Mouse (Mus musculus) right cerebral cortex, postnatal 4 days (tissue): ENCODE measurements around the gene Myo9b.
A peak's percentile ranks its signal among the peaks of the same experiment; 100 is the strongest.
"Not testable (repeated sequence)": the region's sequence is repeated elsewhere in the genome, so short reads cannot be mapped to it uniquely, and the experiment has no call there.

Experiments used
- DNase-seq: peaks from one replicate; pipeline ENCODE4 v3.0.0-alpha.2; 2022

Gene Myo9b

GRCm38 (mm10) chr8:71272286-71273150, at the start of gene Myo9b, which contains the start of gene Haus8:
Myo9b (plus strand) TSS chr8:71272714.
Haus8 (minus strand) TSS chr8:71272934.
- DNase-seq, result peak; percentile 94

DNA sequence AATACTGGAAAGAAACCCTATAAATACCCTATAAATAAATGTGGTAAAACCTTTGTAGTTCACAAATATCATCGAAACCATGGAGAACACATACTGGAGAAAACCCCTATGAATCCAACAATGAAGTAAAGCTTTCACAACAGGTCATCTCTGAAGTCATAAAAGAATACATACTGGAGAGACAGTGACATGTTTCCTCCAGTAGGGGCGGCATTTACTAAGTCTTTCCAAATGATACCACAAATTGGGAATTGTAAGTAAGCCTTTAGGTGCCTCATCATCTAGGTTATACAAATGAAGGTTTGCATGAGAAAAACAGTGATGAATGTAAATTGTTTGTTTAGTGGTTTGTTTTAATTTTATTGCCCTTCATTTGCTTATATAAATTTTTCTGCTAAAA, 48.0 kb upstream of the Myo9b start:
- DNase-seq, result no peak

- no peak for DNase-seq
These were observed 29.8 kb upstream of the Myo9b start for GRCm38 (mm10) chr8:71242757-71243156.

DNA sequence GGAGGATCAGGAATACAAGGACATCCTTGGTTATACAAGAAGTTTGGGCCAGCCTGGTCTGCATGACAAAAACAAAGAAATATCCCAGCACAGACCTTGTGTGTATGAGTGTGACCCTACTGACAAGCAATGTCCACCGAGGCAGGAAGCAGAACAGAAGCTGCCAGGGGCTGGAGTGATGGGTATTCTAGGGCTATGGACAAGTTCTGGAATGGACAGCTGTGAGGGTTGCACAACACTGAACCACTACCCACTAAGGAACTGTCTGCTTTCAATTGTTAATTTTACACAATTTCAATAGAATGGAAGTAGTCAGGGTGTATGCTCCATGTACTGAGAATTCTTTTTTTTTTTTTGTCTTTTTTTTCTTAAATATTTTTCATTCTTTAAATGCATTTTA, 24.3 kb upstream of the Myo9b start:
- DNase-seq, result no peak

DNA sequence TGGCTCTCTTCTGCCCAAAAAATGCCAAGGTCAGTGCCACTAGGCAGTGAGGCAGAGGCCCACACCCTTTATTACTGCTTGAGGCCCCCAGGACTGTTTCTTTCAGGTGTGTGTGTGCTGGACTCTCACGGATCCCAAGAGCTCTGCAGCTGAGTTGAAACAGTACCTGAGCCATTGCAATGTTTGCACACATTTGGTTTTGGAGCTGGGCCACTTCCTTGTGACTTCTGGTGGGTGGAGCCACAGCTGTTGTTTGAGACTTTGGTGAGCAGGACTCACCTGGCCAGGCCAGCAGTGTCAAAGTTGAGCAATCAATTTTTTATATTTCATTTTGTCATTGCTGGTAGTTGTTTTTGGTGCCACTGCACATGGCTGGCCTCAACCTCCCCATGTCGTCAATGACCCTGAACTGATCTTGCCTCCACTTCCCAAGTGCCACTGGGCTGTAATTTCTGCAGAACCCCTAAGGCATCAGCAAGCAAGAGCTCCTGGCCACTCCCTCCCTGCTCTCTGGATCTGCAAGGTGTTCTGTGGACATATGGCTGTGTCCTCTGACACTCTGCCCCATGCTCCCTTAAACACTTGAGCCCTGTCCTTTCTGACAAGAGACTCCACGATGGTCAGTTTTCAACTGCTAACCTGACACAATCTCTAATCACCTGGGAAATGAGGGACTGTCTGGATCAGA, 15.8 kb upstream of the Myo9b start:
- no peak for DNase-seq

DNA sequence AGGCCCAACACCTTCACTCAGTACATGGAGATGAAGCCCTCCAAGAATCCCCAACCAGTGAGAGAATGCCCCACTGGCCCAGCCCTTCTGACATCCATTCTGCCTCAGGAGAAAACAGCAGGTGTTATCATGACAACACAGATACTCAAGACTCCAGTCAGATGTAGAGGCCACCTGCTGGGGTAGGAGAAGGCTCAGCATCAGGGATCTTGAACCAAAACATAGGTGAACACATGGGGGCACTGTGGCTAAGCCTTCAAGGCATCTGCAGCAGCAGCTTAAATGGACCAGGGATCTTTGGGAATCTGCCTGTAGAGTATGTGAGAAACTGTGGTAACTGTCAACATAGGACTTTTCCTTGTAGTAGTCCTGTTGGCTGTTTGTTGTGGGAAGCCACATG, 11.3 kb upstream of the Myo9b start:
- no peak for DNase-seq

DNA sequence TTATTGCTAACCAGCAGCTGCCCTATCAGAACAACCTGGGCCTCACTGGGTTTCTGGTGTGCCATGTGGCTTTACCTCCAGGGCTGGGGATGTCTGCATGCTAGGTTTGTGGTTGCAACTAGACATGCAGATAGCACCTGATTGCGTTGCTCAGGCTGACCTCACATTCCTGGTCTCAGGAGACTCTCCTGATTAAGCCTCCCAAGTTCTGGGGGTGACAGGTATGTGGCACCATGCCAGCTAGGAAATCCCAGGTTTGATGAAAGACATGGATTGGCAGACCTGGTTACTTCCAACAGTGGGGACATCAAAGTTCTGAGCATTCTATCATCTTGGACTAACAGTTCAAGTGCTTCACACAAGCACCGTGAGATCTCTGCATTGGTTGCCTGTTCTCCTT, 4.8 kb upstream of the Myo9b start:
- DNase-seq, result no peak

DNA sequence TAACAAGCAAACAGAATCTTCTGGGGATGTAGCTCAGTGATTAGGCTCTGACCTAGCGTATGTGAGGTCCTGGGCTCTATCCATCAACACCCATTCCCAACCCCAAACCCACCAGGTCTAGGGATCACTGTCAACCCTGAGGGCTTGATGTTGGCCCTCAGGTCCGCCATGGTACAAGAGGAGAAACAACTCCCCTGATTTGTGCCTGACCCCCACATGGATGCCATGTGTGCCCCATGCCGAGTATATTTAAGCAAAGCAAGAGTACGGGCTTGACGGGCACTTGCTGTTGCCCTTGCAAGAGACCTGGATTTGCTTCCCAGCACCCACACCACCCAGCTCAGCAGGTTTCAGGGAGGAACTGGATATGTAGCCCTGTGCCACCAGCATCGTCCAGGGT, 4.2 kb upstream of the Myo9b start:
- not testable (repeated sequence) for DNase-seq

DNA sequence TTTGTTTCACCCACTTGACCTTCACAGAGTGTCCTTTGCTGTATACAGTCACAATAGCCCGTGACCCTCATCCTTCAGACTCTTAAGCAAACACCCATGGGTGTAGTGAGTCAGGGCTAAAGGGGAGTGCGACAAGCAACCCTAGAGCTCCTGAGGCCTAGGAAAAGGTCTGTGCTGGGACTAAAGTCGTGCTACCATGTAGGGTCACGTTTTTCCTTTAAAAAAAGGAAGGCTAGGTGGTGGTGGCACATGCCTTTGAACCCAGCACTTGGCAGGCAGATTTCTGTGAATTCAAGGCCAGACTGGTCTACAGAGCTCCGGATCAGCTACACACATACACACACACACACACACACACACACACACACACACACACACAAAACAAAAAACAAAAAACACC, 884 bp upstream of the Myo9b start:
- DNase-seq, result no peak

- peak; percentile 14 for DNase-seq
These were observed 617 bp downstream of the Myo9b start for GRCm38 (mm10) chr8:71273151-71273510.

DNA sequence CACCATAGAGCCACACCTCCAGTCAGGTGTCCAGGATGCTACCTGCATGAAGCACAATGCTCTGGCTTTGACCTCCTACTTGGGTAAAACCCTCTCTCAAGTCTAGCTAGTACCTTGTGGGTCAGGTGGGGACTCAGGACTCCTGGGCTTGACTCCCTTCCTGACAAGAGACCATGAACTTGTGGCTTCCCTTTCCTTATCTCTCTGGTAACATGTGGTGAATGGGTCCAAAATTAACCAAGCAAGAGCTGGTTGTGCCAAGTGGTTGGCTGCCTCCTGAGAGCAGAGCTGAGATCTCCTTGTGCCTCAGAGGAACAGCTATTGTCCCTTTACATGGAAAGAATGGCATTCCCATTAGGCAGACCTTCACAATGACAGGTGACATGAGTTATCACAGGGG, 2.0 kb downstream of the Myo9b start:
- no peak for DNase-seq

GRCm38 (mm10) chr8:71276166-71276565, 3.7 kb downstream of the Myo9b start:
- DNase-seq, result no peak

GRCm38 (mm10) chr8:71279409-71279808, 6.9 kb downstream of the Myo9b start:
- DNase-seq, result not testable (repeated sequence)

DNA sequence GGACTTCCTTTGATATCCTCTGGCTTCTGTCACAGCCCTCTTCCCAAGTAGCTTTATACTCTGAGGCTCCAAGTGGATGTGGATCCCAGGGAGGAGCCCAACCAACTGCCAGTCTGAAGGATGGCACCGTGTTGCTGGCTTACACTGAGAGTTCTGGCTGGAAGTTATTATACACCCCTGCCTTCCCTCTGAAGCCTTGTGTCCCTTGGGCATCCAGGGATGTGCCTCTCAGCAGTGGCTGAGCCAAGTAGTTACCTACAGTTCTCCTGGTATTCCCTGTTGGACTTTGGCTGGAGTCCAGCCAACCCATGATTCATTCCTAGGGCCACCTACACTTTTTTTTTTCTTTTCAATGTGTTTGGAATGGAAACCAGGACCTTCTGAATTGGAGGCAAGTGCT, 9.2 kb downstream of the Myo9b start:
- DNase-seq, result not testable (repeated sequence)

- DNase-seq, result no peak
These were observed 10.1 kb downstream of the Myo9b start for GRCm38 (mm10) chr8:71282621-71283020.

- DNase-seq, result not testable (repeated sequence)
These were observed 13.7 kb downstream of the Myo9b start for GRCm38 (mm10) chr8:71286223-71286622.

GRCm38 (mm10) chr8:71288441-71288949, 16.0 kb downstream of the Myo9b start:
- no peak for DNase-seq

DNA sequence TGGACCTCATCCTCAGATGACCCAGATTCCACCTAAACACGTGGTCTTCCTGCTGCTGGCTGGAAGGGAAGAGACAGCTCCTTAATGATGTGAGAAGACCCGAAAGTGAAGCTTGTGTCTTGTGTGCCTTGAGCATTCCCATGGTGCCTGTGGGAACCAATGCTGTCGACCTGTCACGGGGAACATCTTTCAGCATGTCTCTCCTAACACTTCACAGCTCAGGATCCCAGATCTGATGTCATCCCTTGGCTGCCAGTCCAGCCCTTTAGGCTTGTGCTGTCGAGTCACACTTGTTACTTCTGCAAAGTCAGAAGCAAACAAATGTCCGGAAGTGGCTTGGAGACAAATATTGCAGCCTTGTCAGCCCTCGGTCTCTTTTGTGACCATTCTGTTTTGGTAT, 16.6 kb downstream of the Myo9b start:
- DNase-seq, result no peak

GRCm38 (mm10) chr8:71290211-71290610, 17.7 kb downstream of the Myo9b start:
- no peak for DNase-seq

GRCm38 (mm10) chr8:71290911-71291310, 18.4 kb downstream of the Myo9b start:
- DNase-seq, result no peak

- DNase-seq, result no peak
These were observed 18.8 kb downstream of the Myo9b start for GRCm38 (mm10) chr8:71291351-71291750.

DNA sequence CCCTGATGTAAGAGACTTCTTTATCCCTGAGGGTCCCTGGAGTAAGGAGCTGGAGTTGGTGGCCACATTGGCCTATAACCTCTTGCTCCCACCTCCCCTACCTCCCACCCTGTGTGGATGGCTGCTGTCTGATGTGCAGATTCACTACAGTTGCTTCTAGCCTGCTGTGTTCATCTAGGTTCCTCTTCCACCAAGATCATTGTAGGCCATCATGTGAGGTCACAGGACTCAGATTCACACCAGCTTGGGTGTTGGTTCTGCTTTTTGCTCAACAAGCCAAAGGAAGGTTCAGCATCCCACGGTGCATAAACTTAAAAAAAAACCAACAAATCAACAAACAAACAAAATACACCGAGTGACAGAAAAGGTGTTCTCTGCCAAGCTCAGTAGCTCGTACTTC, 21.4 kb downstream of the Myo9b start:
- not testable (repeated sequence) for DNase-seq

DNA sequence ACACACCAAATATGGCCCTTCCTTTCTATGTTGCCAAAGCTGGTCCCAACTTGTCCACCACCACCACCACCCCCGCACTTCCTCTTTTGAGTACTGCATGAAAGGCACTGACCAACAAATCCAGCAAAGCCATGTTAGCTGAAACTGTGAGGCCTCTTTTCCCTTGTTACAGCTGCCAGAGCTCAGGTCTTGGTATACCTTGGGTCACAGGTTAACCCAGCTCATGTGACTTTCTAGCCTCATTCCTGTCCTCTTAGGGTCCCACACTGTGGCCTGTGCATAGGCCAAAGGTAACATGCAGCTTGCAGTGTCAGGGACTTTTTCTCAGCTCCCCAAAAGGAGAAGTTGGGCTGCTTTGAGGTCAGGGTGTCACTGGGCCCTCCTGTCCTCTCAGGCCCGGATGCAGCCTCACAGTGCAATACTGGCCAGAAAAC, 23.7 kb downstream of the Myo9b start:
- no peak for DNase-seq

GRCm38 (mm10) chr8:71296784-71297183, 24.3 kb downstream of the Myo9b start:
- no peak for DNase-seq
